Mouse (Mus musculus): Measurements from ENCODE around the gene Cdh4. TPM values are rescaled to one million over a fixed set of nuclear protein-coding genes. Genes with fewer than 3 reads are reported as not detected.

Cdh4 gene
- total and polyA plus RNA-seq, 3 experiments = 0.05 TPM; not detected in 2

- Histone ChIP-seq H3K4me3 (ENCODE audit: low read depth, low read length) (no peak overlapping the region), H3K27me3 (ENCODE audit: insufficient read depth, low read length) (no peaks in the 10 kb centered on the region), H3K9me3 (replicated peaks) (peaks cover 70% of the 10 kb centered on the region), H3K4me1 (ENCODE audit: insufficient read depth, low read depth, low read length) (no peaks in the 10 kb centered on the region), H3K36me3 (replicated peaks) (no peaks in the 10 kb centered on the region)
- no peak for DNase-seq (ENCODE audit: low spot score)
- TF ChIP-seq GATA2 (IDR thresholded peaks at IDR 0.05; ENCODE audit: borderline replicate concordance, low read depth, low read length) = no peak
- no peak for TF ChIP-seq GATA1 (IDR thresholded peaks at IDR 0.05; ENCODE audit: borderline replicate concordance, low read length)
- TF ChIP-seq TAL1 (conservative IDR thresholded peaks at IDR 0.05; ENCODE audit: low read depth, low read length) = no peak
- TF ChIP-seq POLR2AphosphoS5 (IDR thresholded peaks at IDR 0.05; ENCODE audit: insufficient replicate concordance, low read depth, low read length) = no peak
- TF ChIP-seq CTCF (IDR thresholded peaks at IDR 0.05; ENCODE audit: low read depth, low read length) = no peak
- no peak for ATAC-seq (ENCODE audit: extremely low read depth, insufficient number of reproducible peaks, low FRiP score, poor library complexity, severe bottlenecking)
These were observed 94.5 kb downstream of the Cdh4 start for GRCm38 (mm10) chr2:179536762-179537161.

DNA sequence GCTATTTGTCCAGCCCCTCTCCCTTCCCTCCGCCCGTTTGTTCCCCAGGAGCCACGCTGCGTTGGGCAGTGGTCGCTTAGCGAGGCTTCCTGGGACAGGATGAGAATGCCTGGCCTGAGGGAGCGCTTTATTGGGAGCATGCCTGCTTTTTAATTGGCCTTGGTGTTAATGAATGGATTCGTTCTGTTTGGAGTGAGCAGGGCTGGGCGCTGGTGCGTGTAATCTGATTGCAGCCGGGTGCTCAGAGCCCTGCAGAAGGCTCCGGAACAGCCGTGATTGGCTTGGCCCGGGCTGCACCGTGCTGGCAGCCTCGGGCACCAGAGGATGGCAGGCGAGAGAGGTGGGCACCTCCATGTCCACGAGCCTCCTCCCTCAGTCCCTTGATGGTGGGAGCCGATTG lies 95.2 kb downstream of the Cdh4 start:
- TF ChIP-seq POLR2AphosphoS5 (IDR thresholded peaks at IDR 0.05; ENCODE audit: insufficient replicate concordance, low read depth, low read length) = no peak
- no peak for TF ChIP-seq TAL1 (conservative IDR thresholded peaks at IDR 0.05; ENCODE audit: low read depth, low read length)
- TF ChIP-seq CTCF (IDR thresholded peaks at IDR 0.05; ENCODE audit: low read depth, low read length) = no peak
- no peak for TF ChIP-seq GATA2 (IDR thresholded peaks at IDR 0.05; ENCODE audit: borderline replicate concordance, low read depth, low read length)
- no peak for TF ChIP-seq GATA1 (IDR thresholded peaks at IDR 0.05; ENCODE audit: borderline replicate concordance, low read length)
- H3K4me3 ChIP-seq (ENCODE audit: low read depth, low read length) = no peak overlapping the region
- no peaks in the 10 kb centered on the region for H3K27me3 ChIP-seq (ENCODE audit: insufficient read depth, low read length)
- ATAC-seq (ENCODE audit: extremely low read depth, insufficient number of reproducible peaks, low FRiP score, poor library complexity, severe bottlenecking) (no peak), DNase-seq (ENCODE audit: low spot score) (no peak)
- peaks cover 70% of the 10 kb centered on the region for H3K9me3 ChIP-seq (replicated peaks)
- H3K4me1 ChIP-seq (ENCODE audit: insufficient read depth, low read depth, low read length) = no peaks in the 10 kb centered on the region
- no peaks in the 10 kb centered on the region for H3K36me3 ChIP-seq (replicated peaks)

DNA sequence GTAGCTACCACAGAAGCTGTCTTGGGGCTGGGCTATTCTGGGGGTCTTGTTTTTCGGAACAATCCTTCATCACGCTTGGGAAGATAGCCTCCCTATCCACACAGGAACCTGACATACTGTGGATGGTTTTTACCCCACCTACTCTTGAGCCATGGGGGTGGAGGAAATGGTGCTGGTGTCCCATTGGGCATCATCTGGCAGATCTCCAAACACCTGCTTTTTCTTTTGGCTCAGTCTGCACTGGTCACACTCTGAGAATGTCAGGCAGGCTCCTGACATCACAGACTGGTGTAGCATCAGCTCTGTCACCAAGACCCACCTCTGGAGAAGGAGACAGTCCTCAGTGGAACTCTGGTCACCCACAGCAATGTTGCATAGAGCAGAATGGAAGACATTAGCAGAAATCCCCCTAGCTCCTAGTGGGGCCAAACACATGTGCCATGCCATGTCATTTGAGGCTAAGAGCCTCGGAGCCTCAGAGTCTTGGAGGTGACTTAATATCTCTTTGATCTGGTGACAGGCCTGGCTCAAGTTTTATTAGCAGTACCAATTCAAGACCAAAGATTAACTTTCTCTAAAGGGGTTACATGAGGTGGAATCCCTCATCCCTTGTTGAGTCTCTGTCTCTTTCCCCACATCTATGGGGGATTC lies 95.7 kb downstream of the Cdh4 start:
- TF ChIP-seq CTCF (IDR thresholded peaks at IDR 0.05; ENCODE audit: low read depth, low read length) (no peak), GATA1 (IDR thresholded peaks at IDR 0.05; ENCODE audit: borderline replicate concordance, low read length) (no peak)
- no peak for DNase-seq (ENCODE audit: low spot score)
- Histone ChIP-seq H3K4me1 (ENCODE audit: insufficient read depth, low read depth, low read length) (no peaks in the 10 kb centered on the region), H3K4me3 (ENCODE audit: low read depth, low read length) (no peak overlapping the region), H3K27me3 (ENCODE audit: insufficient read depth, low read length) (no peaks in the 10 kb centered on the region), H3K36me3 (replicated peaks) (no peaks in the 10 kb centered on the region), H3K9me3 (replicated peaks) (peaks cover 68% of the 10 kb centered on the region)
- ATAC-seq (ENCODE audit: extremely low read depth, insufficient number of reproducible peaks, low FRiP score, poor library complexity, severe bottlenecking) = no peak

DNA sequence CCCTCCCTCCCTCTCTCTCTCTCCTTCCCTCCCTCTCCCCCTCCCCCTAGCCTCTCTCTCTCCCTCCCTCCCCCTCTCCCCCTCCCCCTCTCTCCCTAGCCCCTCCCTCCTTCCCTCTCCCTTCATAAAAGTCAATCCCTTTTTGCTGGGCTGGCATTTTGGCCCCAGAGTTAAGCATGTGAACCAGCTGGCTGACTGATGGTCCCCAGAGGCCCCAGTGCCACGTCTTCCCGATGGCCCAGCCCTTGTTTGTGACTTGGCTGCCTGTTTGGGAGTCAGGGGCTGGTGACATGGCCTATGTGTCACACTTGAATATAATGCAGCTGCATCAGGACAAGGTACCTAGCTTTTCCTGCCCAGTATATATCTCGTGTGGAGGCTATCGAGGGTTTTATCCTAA lies 96.3 kb downstream of the Cdh4 start:
- Histone ChIP-seq H3K9me3 (replicated peaks) (peaks cover 66% of the 10 kb centered on the region), H3K4me1 (ENCODE audit: insufficient read depth, low read depth, low read length) (no peaks in the 10 kb centered on the region), H3K4me3 (ENCODE audit: low read depth, low read length) (no peak overlapping the region), H3K36me3 (replicated peaks) (no peaks in the 10 kb centered on the region), H3K27me3 (ENCODE audit: insufficient read depth, low read length) (no peaks in the 10 kb centered on the region)
- no peak for TF ChIP-seq TAL1 (conservative IDR thresholded peaks at IDR 0.05; ENCODE audit: low read depth, low read length)
- TF ChIP-seq GATA2 (IDR thresholded peaks at IDR 0.05; ENCODE audit: borderline replicate concordance, low read depth, low read length) = no peak
- TF ChIP-seq CTCF (IDR thresholded peaks at IDR 0.05; ENCODE audit: low read depth, low read length) = no peak
- no peak for TF ChIP-seq POLR2AphosphoS5 (IDR thresholded peaks at IDR 0.05; ENCODE audit: insufficient replicate concordance, low read depth, low read length)
- no peak for TF ChIP-seq GATA1 (IDR thresholded peaks at IDR 0.05; ENCODE audit: borderline replicate concordance, low read length)
- DNase-seq (ENCODE audit: low spot score) = no peak
- ATAC-seq (ENCODE audit: extremely low read depth, insufficient number of reproducible peaks, low FRiP score, poor library complexity, severe bottlenecking) = no peak

- no peaks in the 10 kb centered on the region for H3K36me3 ChIP-seq (replicated peaks)
- no peak overlapping the region for H3K4me3 ChIP-seq (ENCODE audit: low read depth, low read length)
- DNase-seq (ENCODE audit: low spot score) (no peak), ATAC-seq (ENCODE audit: extremely low read depth, insufficient number of reproducible peaks, low FRiP score, poor library complexity, severe bottlenecking) (no peak)
- peaks cover 65% of the 10 kb centered on the region for H3K9me3 ChIP-seq (replicated peaks)
- TF ChIP-seq GATA2 (IDR thresholded peaks at IDR 0.05; ENCODE audit: borderline replicate concordance, low read depth, low read length) = no peak
- no peak for TF ChIP-seq TAL1 (conservative IDR thresholded peaks at IDR 0.05; ENCODE audit: low read depth, low read length)
- no peak for TF ChIP-seq GATA1 (IDR thresholded peaks at IDR 0.05; ENCODE audit: borderline replicate concordance, low read length)
- TF ChIP-seq CTCF (IDR thresholded peaks at IDR 0.05; ENCODE audit: low read depth, low read length) = no peak
- no peak for TF ChIP-seq POLR2AphosphoS5 (IDR thresholded peaks at IDR 0.05; ENCODE audit: insufficient replicate concordance, low read depth, low read length)
- H3K27me3 ChIP-seq (ENCODE audit: insufficient read depth, low read length) = no peaks in the 10 kb centered on the region
- no peaks in the 10 kb centered on the region for H3K4me1 ChIP-seq (ENCODE audit: insufficient read depth, low read depth, low read length)
These were observed 97.5 kb downstream of the Cdh4 start for GRCm38 (mm10) chr2:179539532-179540245.

- H3K36me3 ChIP-seq (replicated peaks) = no peaks in the 10 kb centered on the region
- ATAC-seq (ENCODE audit: extremely low read depth, insufficient number of reproducible peaks, low FRiP score, poor library complexity, severe bottlenecking) (no peak), DNase-seq (ENCODE audit: low spot score) (no peak)
- H3K4me1 ChIP-seq (ENCODE audit: insufficient read depth, low read depth, low read length) = no peaks in the 10 kb centered on the region
- no peak for TF ChIP-seq POLR2AphosphoS5 (IDR thresholded peaks at IDR 0.05; ENCODE audit: insufficient replicate concordance, low read depth, low read length)
- no peak for TF ChIP-seq GATA2 (IDR thresholded peaks at IDR 0.05; ENCODE audit: borderline replicate concordance, low read depth, low read length)
- no peak for TF ChIP-seq TAL1 (conservative IDR thresholded peaks at IDR 0.05; ENCODE audit: low read depth, low read length)
- no peak for TF ChIP-seq GATA1 (IDR thresholded peaks at IDR 0.05; ENCODE audit: borderline replicate concordance, low read length)
- no peak for TF ChIP-seq CTCF (IDR thresholded peaks at IDR 0.05; ENCODE audit: low read depth, low read length)
- H3K4me3 ChIP-seq (ENCODE audit: low read depth, low read length) = no peak overlapping the region
- no peaks in the 10 kb centered on the region for H3K27me3 ChIP-seq (ENCODE audit: insufficient read depth, low read length)
- H3K9me3 ChIP-seq (replicated peaks) = peaks cover 70% of the 10 kb centered on the region
These were observed 98.9 kb downstream of the Cdh4 start for GRCm38 (mm10) chr2:179541096-179541495.
